Mouse (Mus musculus) CH12.LX (cell line): ENCODE data around the gene Map4k4. TPM values are rescaled to one million over a fixed set of nuclear protein-coding genes. Genes with fewer than 3 reads are reported as not detected.

ENCODE experiments used
- DNase-seq: peaks from one replicate; pipeline ENCODE4 v3.0.0-alpha.2; 2013; ENCODE audit errors: extremely low read depth
- H3K27ac ChIP-seq: 2 replicates; pipeline ENCODE4 v1.5.1; 2012; ENCODE audit warnings: low read depth, mild to moderate bottlenecking, control low read depth, moderate library complexity; ENCODE audit not compliant: insufficient read depth
- H3K27me3 ChIP-seq: replicated peaks from 2 replicates; pipeline ENCODE3; 2012; ENCODE audit warnings: inconsistent platforms
- H3K36me3 ChIP-seq, 2 experiments: replicated peaks in 1 of 2; 2 replicates each; pipeline versions ENCODE3 to v1.6.1; 2012; ENCODE audit warnings: inconsistent platforms in 1 of 2, low read length in 1 of 2, mild to moderate bottlenecking in 1 of 2, mixed read lengths in 1 of 2, moderate library complexity in 1 of 2; ENCODE audit not compliant: control insufficient read depth in 1 of 2, insufficient read depth in 1 of 2
- H3K4me1 ChIP-seq, 2 experiments: 2 replicates each; pipeline ENCODE4 v1.6.1; 2012; ENCODE audit warnings: inconsistent platforms in 1 of 2, moderate library complexity in 1 of 2; ENCODE audit not compliant: insufficient read depth in 2 of 2, control insufficient read depth in 1 of 2
- H3K4me2 ChIP-seq: 2 replicates; pipeline ENCODE4 v1.6.1; 2012; ENCODE audit warnings: low read depth, mild to moderate bottlenecking, control low read depth; ENCODE audit not compliant: poor library complexity, insufficient read depth, severe bottlenecking
- H3K4me3 ChIP-seq, 3 experiments: fragments of 150-350 bp in 1 of 3; sonication (generic) in 1 of 3; replicated peaks in 1 of 3; 2 replicates each; pipeline versions ENCODE3 to v1.5.1; 2011 to 2012; ENCODE audit warnings: low read depth in 2 of 3, low read length in 2 of 3, mild to moderate bottlenecking in 2 of 3, moderate library complexity in 2 of 3, control low read depth in 1 of 3, improper control_type of control experiment in 1 of 3, inconsistent platforms in 1 of 3, mixed read lengths in 1 of 3; ENCODE audit not compliant: poor library complexity in 1 of 3
- H3K79me2 ChIP-seq: replicated peaks from 2 replicates; pipeline ENCODE4 v1.6.1; 2012; ENCODE audit warnings: mild to moderate bottlenecking, moderate library complexity; ENCODE audit not compliant: control insufficient read depth, poor library complexity, insufficient read depth, severe bottlenecking; ENCODE audit errors: extremely low read depth
- H3K9ac ChIP-seq: 2 replicates; pipeline ENCODE4 v1.6.1; 2012; ENCODE audit warnings: low read depth, mild to moderate bottlenecking, control low read depth, moderate library complexity; ENCODE audit not compliant: insufficient read depth
- H3K9me3 ChIP-seq: replicated peaks from 2 replicates; pipeline ENCODE3; 2012; ENCODE audit warnings: low read length, inconsistent platforms, mixed read lengths
- BHLHE40 ChIP-seq: IDR thresholded peaks from 2 replicates; pipeline ENCODE4 v1.6.1; 2011; ENCODE audit warnings: mild to moderate bottlenecking, low read depth, low read length, improper control_type of control experiment
- CHD2 ChIP-seq: IDR thresholded peaks from 2 replicates; pipeline ENCODE4 v1.6.1; 2011; ENCODE audit warnings: low read length, improper control_type of control experiment
- CTCF ChIP-seq, 2 experiments: IDR thresholded peaks in 1 of 2; conservative IDR thresholded peaks in 1 of 2; 2 replicates each; pipeline ENCODE4 v1.5.1; 2011 to 2012; ENCODE audit warnings: low read depth in 2 of 2, low read length in 2 of 2, improper control_type of control experiment in 1 of 2, inconsistent platforms in 1 of 2, mild to moderate bottlenecking in 1 of 2, moderate library complexity in 1 of 2
- E2F4 ChIP-seq: IDR thresholded peaks from 2 replicates; pipeline ENCODE4 v1.6.1; 2011; ENCODE audit warnings: low read depth, low read length, improper control_type of control experiment; ENCODE audit not compliant: insufficient replicate concordance
- ELF1 ChIP-seq: IDR thresholded peaks from 2 replicates; pipeline ENCODE4 v1.6.1; 2014; ENCODE audit warnings: low read depth, mild to moderate bottlenecking, inconsistent platforms, low read length, improper control_type of control experiment
- ETS1 ChIP-seq: conservative IDR thresholded peaks from 2 replicates; pipeline ENCODE4 v1.6.1; 2012; ENCODE audit warnings: low read depth, mild to moderate bottlenecking, inconsistent platforms, low read length, improper control_type of control experiment, moderate library complexity
- GABPA ChIP-seq: IDR thresholded peaks from 2 replicates; pipeline ENCODE4 v1.6.1; 2012; ENCODE audit warnings: low read depth, low read length, improper control_type of control experiment, inconsistent platforms; ENCODE audit not compliant: insufficient replicate concordance
- IRF4 ChIP-seq: IDR thresholded peaks from 2 replicates; pipeline ENCODE4 v1.6.1; 2014; ENCODE audit warnings: low read depth, mild to moderate bottlenecking, inconsistent platforms, low read length, improper control_type of control experiment
- JUND ChIP-seq: conservative IDR thresholded peaks from 2 replicates; pipeline ENCODE4 v1.6.1; 2011; ENCODE audit warnings: low read depth, low read length, improper control_type of control experiment
- KAT2A ChIP-seq: IDR thresholded peaks from 2 replicates; pipeline ENCODE4 v1.6.1; 2012; ENCODE audit warnings: low read length, improper control_type of control experiment, inconsistent platforms; ENCODE audit not compliant: insufficient replicate concordance
- MAX ChIP-seq: IDR thresholded peaks from 2 replicates; pipeline ENCODE4 v1.6.1; 2011; ENCODE audit warnings: low read length, improper control_type of control experiment
- MYC ChIP-seq: IDR thresholded peaks from 2 replicates; pipeline ENCODE4 v1.6.1; 2011; ENCODE audit warnings: low read depth, mild to moderate bottlenecking, improper control_type of control experiment, low read length
- NRF1 ChIP-seq: IDR thresholded peaks from 2 replicates; pipeline ENCODE4 v1.6.1; 2014; ENCODE audit warnings: low read depth, mild to moderate bottlenecking, inconsistent platforms, low read length, improper control_type of control experiment, moderate library complexity
- PAX5 ChIP-seq: IDR thresholded peaks from 2 replicates; pipeline ENCODE4 v1.6.1; 2012; ENCODE audit warnings: low read length, inconsistent platforms, mixed read lengths
- POLR2AphosphoS2 ChIP-seq: IDR thresholded peaks from 2 replicates; pipeline ENCODE4 v1.6.1; 2011; ENCODE audit warnings: low read depth, low read length, improper control_type of control experiment
- RAD21 ChIP-seq: IDR thresholded peaks from 2 replicates; pipeline ENCODE4 v1.6.1; 2011; ENCODE audit warnings: low read depth, mild to moderate bottlenecking, low read length, improper control_type of control experiment, moderate library complexity
- SIN3A ChIP-seq: IDR thresholded peaks from 2 replicates; pipeline ENCODE4 v1.6.1; 2012; ENCODE audit warnings: low read length, improper control_type of control experiment, inconsistent platforms
- SMC3 ChIP-seq: IDR thresholded peaks from 2 replicates; pipeline ENCODE4 v1.6.1; 2011; ENCODE audit warnings: low read depth, low read length, improper control_type of control experiment
- TCF12 ChIP-seq: IDR thresholded peaks from 2 replicates; pipeline ENCODE4 v1.6.1; 2014; ENCODE audit warnings: low read depth, mild to moderate bottlenecking, inconsistent platforms, low read length, improper control_type of control experiment
- USF1 ChIP-seq: IDR thresholded peaks from 2 replicates; pipeline ENCODE4 v1.6.1; 2014; ENCODE audit warnings: low read depth, mild to moderate bottlenecking, inconsistent platforms, low read length, improper control_type of control experiment
- USF2 ChIP-seq: conservative IDR thresholded peaks from 2 replicates; pipeline ENCODE4 v1.6.1; 2011; ENCODE audit warnings: low read depth, low read length, improper control_type of control experiment
- ZC3H11A ChIP-seq: IDR thresholded peaks from 2 replicates; pipeline ENCODE4 v1.6.1; 2012; ENCODE audit warnings: low read depth, mild to moderate bottlenecking, inconsistent platforms, low read length, improper control_type of control experiment
- ZKSCAN1 ChIP-seq: IDR thresholded peaks from 2 replicates; pipeline ENCODE4 v1.6.1; 2012; ENCODE audit warnings: low read depth, inconsistent platforms, low read length, improper control_type of control experiment, borderline replicate concordance
- ZMIZ1 ChIP-seq: IDR thresholded peaks from 2 replicates; pipeline ENCODE4 v1.6.1; 2012; ENCODE audit warnings: low read depth, mild to moderate bottlenecking, inconsistent platforms, low read length, improper control_type of control experiment
- dilution Hi-C: fragments of 300-500 bp; cut with MboI; formaldehyde crosslinking; loops from 2 replicates; pipeline ENCODE4 v1.14.3; 2020; ENCODE audit warnings: low sequenced_read_pairs; ENCODE audit not compliant: extremely low pct_unique_long_range_greater_than_20kb, extremely low pct_ligation_motif_present
- in situ Hi-C: fragments of 300-500 bp; cut with MboI; formaldehyde crosslinking; loops from 3 replicates; pipeline ENCODE4 v1.14.3; 2019; ENCODE audit warnings: low sequenced_read_pairs, low pct_ligation_motif_present, low pct_unique_long_range_greater_than_20kb, mixed read lengths
- polyA plus RNA-seq: library from polyadenylated mRNA; unstranded; fragments of >175 nt; gene quantifications from 2 replicates; pipeline ENCODE4 v1.2.1, GENCODE M21; 2012; ENCODE audit warnings: low read depth; ENCODE audit not compliant: insufficient read length
- total RNA-seq, 2 experiments: library from RNA; depleted of rRNA; stranded (reverse); fragments of 300-350 nt in 1 of 2; fragments of >200 nt in 1 of 2; gene quantifications; 2 replicates each; pipeline ENCODE4 v1.2.3; 2012 to 2014

Gene Map4k4
- total and polyA plus RNA-seq, 3 experiments: 21.8 to 46.3 (median 41.0) TPM

DNA sequence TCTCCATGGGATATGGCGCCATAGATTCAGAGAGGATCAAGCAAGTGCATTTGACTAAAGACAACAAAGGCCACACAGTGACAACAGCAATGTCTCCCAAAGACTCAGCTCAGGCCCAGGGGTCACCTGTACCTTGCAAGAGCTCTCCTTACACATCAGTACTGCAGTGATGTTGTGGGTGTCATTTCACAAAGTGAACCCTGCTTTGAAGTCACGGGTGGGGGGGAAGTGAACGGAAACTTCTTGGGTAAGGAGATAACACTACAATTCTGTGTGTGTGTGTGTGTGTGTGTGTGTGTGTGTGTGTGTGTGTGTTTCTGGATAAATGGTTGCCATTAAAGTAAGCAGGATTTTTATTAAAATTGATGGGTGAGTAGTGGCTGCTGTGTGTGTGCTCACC, 53.9 kb downstream of the Map4k4 start:
- H3K4me3 ChIP-seq: no peak overlapping the region
- no peak overlapping the region for H3K27ac ChIP-seq
- no peaks in the 10 kb centered on the region for H3K27me3 ChIP-seq
- no peak for DNase-seq
- no peaks in the 10 kb centered on the region for H3K9me3 ChIP-seq
- in situ Hi-C loops: no loop called here
- dilution Hi-C loops: no loop called here
- H3K9ac ChIP-seq: no peak overlapping the region
- peaks cover 0 to 3% of the 10 kb centered on the region in 2 experiments for H3K36me3 ChIP-seq
- no peaks in the 10 kb centered on the region for H3K79me2 ChIP-seq
- peaks cover 3 to 24% of the 10 kb centered on the region in 2 experiments; a peak in 3 of 4 replicates for H3K4me1 ChIP-seq
- TF ChIP-seq SIN3A (no peak), RAD21 (no peak), TCF12 (no peak), USF2 (no peak), BHLHE40 (no peak), E2F4 (no peak), ZMIZ1 (no peak), POLR2AphosphoS2 (no peak), KAT2A (no peak)
- TF ChIP-seq, all 38 proteins: peak for 0
- no peak overlapping the region for H3K4me2 ChIP-seq

DNA sequence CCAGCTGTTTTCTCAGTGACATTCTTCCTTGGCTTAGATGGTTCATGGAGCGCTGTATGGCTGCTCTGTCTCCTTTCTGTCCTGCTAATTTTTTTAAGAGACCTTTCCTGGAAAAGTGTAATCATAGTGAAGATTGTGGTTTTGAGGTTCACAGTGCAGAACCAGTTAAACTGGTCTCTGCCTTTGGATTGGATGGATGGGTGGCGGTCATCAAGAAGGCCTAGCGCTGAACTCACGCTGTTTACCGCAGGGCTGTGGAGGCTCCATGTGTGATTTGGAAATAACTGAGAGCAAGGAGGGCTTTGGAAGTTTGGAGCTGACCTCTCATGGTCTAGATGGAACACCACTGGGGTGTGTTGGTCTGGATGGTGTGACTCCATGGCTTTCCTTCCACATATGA, 56.0 kb downstream of the Map4k4 start:
- dilution Hi-C loops: no loop called here
- Histone ChIP-seq H3K27me3 (no peaks in the 10 kb centered on the region), H3K9ac (no peak overlapping the region), H3K36me3 (peaks cover 0 to 3% of the 10 kb centered on the region in 2 experiments), H3K4me3 (no peak overlapping the region), H3K9me3 (no peaks in the 10 kb centered on the region), H3K4me2 (no peak overlapping the region), H3K27ac (no peak overlapping the region), H3K4me1 (peaks cover 12 to 31% of the 10 kb centered on the region in 2 experiments), H3K79me2 (no peaks in the 10 kb centered on the region)
- TF ChIP-seq GABPA (no peak), NRF1 (no peak), JUND (no peak), PAX5 (no peak), CTCF (conservative IDR thresholded peaks at IDR 0.05 in 1 of 2, IDR thresholded peaks at IDR 0.05 in 1 of 2; ENCODE audit: low read depth in 2 of 2, low read length in 2 of 2) (no peak), MYC (no peak), USF1 (no peak), ELF1 (no peak), SMC3 (no peak), ZC3H11A (no peak), ETS1 (no peak), IRF4 (no peak), ZKSCAN1 (no peak), MAX (no peak), RAD21 (no peak), CHD2 (no peak)
- DNase-seq: no peak
- in situ Hi-C loops: no loop called here
